Mouse (Mus musculus) ovary, postnatal 14 days (tissue): Measurements from ENCODE around the gene Clba1.
A peak's percentile ranks its signal among the peaks of the same experiment; 100 is the strongest.

ENCODE experiments used
- DNase-seq: peaks from one replicate; pipeline ENCODE4 v3.0.0; 2022; ENCODE audit warnings: low spot score

Clba1 gene

GRCm38 (mm10) chr12:112808587-112809364, at the start of gene Clba1:
Gene Clba1 (plus strand): TSS chr12:112808937.
- DNase-seq, result peak; percentile 83

DNA sequence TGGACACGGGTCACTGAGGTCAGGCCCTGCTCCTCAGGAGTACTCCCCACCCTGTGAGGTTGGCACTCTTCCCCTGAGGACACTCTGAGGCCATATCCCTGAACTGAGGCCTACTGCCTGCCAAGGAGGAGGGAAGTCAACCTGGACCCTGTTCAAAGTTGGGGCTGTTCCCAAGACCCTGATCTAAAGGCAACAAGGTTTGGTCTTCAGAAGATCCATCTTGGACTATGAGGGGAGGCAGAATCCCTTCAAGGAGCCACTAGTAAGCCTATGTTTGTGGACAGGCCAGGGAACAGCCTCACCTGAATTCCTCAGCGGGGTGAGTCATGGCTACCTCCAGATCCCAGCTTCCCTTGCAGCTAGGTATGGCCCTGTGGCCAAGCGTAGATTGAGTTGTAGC, 49.3 kb upstream of the Clba1 start:
- DNase-seq, result no peak

GRCm38 (mm10) chr12:112760154-112760926, 48.4 kb upstream of the Clba1 start, which contains the start of gene Pld4:
Gene Pld4 (plus strand): TSS chr12:112760655.
- DNase-seq, result no peak

DNA sequence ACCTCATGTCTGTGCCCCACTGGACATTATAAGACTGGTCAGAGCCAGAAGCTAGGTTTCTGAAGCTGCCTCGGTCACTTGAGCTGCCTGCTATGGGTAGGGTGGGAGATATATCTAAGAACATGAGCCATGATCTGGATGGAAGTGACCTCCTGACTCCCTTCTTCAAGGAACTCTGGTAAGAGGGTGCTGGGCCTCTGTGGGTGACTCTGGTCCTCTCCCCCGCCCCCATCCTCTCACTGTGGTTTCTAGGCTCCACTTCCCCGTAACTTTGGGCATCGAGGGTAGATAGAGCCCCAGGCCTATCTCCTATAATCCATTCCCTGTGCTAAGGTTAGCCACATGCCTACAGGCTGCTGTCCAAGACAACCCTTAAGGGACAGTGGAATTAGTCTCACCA, 47.3 kb upstream of the Clba1 start:
- DNase-seq, result no peak

GRCm38 (mm10) chr12:112762018-112762417, 46.7 kb upstream of the Clba1 start:
- DNase-seq, result no peak

DNA sequence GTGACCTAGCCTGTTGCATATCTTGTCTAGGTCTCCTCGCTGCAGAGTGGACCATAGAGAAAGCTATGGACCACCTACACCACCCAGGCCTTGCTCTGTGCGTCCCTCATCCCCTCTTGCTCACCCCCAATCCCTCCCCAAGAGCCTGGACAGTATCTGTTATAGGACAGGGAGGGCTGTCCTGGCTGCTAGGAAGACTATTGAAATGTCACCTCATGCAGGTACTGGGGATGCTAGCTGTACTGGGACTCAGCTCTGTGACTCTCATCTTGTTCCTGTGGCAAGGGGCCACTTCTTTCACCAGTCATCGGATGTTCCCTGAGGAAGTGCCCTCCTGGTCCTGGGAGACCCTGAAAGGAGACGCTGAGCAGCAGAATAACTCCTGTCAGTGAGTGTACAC, 45.6 kb upstream of the Clba1 start:
- DNase-seq, result no peak

DNA sequence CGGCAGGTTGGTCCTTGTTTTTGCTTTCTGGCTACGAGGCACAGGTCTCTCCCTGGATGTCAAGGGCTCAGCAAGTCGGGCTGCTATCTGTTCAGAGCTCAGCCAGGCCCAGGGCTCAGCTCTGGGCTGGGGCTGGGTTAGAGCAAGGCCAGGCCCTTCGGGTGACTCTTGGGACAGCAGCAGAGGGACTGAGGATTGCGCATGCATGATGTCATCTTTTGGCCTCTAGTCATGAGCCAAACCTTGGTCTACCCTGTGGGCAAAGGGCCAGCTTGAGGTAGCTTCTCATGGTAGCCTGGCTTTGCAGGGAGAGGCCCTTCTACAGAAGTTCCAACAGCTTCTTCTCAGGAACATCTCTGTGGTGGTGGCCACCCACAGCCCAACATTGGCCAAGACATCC, 44.6 kb upstream of the Clba1 start:
- DNase-seq, result no peak

DNA sequence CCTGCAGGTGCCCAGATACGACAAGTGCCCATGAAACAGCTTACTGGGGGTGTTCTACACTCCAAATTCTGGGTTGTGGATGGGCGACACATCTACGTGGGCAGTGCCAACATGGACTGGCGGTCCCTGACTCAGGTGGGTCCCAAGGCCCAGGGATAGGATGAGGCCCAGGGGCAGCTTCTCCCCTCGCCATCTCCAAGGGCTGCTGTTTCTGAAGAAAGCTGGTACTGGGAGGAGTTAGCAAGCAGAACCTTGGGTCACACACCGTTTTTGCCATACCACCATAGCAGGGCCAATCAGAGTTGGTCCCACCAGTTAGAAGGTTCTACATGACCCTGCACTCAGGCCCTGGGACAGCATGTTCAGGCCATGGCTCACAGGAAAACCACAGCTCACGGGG, 43.7 kb upstream of the Clba1 start:
- no peak for DNase-seq

GRCm38 (mm10) chr12:112766586-112766985, 42.2 kb upstream of the Clba1 start:
- DNase-seq, result no peak

DNA sequence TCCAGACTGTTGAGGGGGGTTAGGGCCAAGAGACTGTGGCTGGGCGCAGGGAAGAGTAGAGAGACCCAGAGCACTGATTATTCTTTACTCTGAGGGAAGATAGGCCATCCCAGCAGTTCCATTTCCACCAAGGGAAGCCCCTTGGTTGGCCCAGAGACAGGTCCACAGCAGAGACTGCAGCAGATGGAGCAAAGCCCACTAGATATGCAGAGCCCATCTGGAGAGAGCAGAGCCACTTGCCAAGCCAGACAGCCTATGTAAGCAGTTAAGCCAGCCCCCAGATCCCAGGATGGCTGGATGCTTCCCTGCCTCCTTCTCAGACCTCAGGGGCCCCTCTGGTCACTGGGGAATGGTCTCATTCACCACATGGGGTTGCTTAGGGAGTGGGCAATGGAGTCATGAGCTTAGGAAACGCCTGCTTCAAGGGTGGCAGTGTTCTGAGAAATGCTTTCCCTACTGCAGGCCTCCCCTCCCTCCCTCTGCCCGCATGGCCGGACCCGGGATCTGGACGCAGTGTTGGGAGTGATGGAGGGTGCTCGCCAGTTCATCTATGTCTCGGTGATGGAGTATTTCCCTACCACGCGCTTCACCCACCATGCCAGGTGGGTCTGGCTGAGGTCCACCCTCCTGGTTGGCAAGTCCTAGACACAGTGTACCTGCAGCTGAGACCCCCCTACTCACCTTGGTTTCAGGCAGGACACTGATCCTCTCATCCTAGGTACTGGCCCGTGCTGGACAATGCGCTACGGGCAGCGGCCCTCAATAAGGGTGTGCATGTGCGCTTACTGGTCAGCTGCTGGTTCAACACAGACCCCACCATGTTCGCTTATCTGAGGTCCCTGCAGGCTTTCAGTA, 41.5 kb upstream of the Clba1 start:
- DNase-seq, result no peak

- DNase-seq, result no peak
These were observed 40.6 kb upstream of the Clba1 start for GRCm38 (mm10) chr12:112768166-112768565.

- DNase-seq, result no peak
These were observed 39.7 kb upstream of the Clba1 start for GRCm38 (mm10) chr12:112769031-112769430.

- no peak for DNase-seq
These were observed 39.0 kb upstream of the Clba1 start for GRCm38 (mm10) chr12:112769751-112770150.

DNA sequence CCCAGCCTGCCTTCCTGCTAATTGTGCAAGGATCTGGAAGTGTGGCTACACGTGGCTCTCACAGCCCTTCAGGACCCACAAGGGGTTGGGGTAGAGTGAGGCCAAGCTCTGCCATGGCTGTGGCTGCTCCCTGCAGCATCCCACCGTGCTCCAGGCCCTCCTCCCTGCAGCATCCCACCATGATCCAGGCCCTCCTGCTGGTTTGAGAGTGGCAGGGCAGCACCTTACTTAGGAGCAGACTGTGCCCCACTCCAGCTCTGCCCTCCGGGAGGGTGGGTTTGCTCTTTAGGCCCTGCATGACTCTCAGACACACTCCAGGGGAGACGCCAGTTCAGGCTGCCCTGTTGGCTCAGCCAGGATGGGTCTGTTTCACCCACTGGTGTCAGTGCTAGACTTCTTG, 38.3 kb upstream of the Clba1 start:
- no peak for DNase-seq

DNA sequence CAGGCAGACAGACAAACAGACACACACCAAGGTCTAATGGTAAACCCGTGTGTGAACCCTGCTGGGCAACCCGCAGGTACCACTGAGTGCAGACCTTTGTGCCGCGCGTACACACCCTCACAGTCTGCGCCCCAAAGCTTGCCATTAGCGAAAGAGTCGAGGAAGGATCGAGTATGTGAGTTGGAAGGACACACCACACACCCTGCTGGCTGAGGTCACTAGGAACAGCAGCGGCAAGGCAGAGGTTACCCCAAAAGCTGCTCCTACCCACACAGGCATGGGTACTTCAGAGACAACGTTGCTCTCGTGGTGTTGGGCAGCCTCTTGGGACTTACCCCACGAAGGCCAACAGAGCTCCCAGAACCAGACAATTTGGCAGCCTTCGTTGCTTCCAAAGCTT, 36.4 kb upstream of the Clba1 start:
- no peak for DNase-seq

- no peak for DNase-seq
These were observed 35.4 kb upstream of the Clba1 start for GRCm38 (mm10) chr12:112773366-112773765.

DNA sequence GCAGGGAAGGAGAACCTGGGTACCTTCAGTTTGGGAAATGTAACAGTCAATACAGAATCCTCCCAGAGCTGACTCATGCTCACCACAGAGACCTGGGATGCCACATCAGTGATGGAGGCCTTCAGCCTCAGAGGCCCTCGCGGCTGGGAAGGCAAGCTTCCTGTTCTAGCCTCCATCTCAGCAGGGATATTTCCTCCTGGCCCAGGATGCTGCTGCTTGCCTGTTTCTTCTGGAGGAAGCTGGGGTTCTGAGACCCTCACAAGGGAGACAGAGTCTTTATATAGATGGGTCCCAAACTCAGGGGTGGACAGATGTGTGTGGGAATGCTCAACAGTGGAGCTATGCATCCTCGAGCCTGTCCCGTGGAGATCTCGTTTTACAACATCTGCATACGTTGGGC, 34.7 kb upstream of the Clba1 start:
- DNase-seq, result no peak

DNA sequence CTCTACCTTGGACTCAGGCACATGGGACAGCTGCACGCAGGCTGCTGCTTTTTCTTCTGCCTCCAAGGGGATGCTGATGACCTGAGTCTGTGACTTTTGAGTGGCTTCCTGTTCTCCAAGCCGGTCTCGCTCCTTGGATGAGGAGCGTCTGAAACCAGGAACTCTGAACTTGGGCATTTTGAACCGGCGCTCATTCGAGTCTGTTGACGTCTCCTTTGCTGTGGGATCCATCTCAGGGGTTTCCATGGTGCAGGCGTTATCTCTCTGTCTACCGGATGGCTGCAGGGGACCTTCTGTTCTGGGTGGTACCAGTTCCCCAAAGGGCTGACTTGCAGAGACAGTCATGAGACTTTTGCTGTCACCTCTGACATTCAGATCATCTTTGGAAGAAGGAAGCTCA, 34.3 kb upstream of the Clba1 start:
- DNase-seq, result no peak

DNA sequence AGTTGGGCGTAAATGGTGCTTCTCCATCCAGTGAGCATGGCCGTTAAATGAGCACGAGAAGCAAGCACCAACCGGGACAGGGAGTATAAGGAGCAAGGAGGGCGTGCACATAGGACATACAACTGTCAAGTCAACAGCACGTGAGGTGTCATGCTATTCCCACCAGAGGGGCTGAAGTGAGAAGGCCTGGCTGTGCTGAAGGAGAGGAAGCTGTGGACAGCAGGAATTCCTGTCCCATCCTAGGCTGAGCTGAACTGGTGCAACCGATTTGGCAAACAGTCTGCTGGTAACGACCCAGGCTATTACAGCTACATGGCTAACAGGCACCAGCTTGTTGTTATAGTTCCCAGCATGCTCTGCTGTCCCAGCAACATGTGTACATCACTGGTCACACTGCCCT, 17.7 kb upstream of the Clba1 start:
- no peak for DNase-seq

GRCm38 (mm10) chr12:112793601-112794355, 15.0 kb upstream of the Clba1 start:
- DNase-seq, result peak; percentile 67

DNA sequence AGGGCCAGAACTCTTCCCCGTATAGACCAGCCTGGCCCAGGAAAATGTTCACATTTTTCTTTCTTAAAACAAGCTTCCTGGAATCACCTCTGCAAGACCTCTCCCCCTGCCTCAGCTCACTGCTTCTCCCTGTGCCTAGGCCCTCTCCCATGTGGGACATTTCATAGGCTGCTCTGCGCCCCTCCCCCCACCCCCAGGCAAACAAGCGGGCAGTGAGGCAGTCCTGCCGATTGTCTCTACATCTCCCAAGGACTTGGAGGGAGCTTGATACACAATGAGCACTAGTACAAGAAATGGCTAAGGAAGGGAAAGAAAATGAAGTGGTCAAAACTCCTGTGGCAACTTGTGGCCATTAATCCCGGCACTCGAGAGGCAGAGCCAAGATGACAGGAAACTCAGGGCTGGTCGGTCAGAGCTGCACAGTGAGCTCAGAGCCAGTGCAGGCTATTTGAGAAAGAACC, 14.4 kb upstream of the Clba1 start:
- no peak for DNase-seq

DNA sequence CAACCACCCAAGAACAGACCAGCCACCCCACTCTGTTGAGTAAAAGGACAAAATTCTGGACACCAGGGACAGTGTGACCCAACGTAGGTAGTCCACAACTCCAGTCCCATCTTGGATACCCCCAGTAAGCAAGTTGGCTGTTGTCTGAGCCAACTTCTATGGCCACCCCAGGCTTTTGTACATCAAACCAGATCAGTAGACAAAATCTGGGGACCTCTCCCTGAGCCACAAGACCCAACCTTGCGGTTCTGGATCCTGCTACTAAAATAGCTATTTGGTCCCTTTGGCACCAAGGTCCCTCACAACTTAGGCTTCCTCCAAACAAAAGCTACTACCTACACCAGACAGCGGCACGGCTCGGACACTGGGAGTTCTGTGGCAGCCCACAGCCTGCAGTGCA, 13.7 kb upstream of the Clba1 start:
- DNase-seq, result no peak
